Mouse (Mus musculus): Measurements from ENCODE around the gene 4930519G04Rik. TPM values are rescaled to one million over a fixed set of nuclear protein-coding genes. Genes with fewer than 3 reads are reported as not detected.
"Not testable (repeated sequence)": the region's sequence is repeated elsewhere in the genome, so short reads cannot be mapped to it uniquely, and the experiment has no call there.

The 4930519G04Rik gene
- total RNA-seq, 2 experiments from 2014 or later = not detected

GRCm38 (mm10) chr5:114914855-114915254, 61.4 kb downstream of the 4930519G04Rik start:
- DNase-seq = no peak

GRCm38 (mm10) chr5:114915854-114916253, 62.4 kb downstream of the 4930519G04Rik start:
- DNase-seq = no peak

GRCm38 (mm10) chr5:114916777-114917176, 63.3 kb downstream of the 4930519G04Rik start:
- no peak for DNase-seq

- DNase-seq = not testable (repeated sequence)
Observed at GRCm38 (mm10) chr5:114917357-114917756, 63.9 kb downstream of the 4930519G04Rik start.

GRCm38 (mm10) chr5:114921551-114922365, 68.3 kb downstream of the 4930519G04Rik start:
- no peak for DNase-seq

GRCm38 (mm10) chr5:114922366-114922731, 68.9 kb downstream of the 4930519G04Rik start:
- no peak for DNase-seq

GRCm38 (mm10) chr5:114922998-114923473, 69.6 kb downstream of the 4930519G04Rik start, which contains the start of gene Oasl1:
Gene Oasl1, plus strand, starts transcription at chr5:114923240.
- no peak for DNase-seq

- no peak for DNase-seq
Observed at GRCm38 (mm10) chr5:114926153-114926684, 72.8 kb downstream of the 4930519G04Rik start.

- DNase-seq = no peak
Observed at GRCm38 (mm10) chr5:114926753-114927152, 73.3 kb downstream of the 4930519G04Rik start.

- no peak for DNase-seq
Observed at GRCm38 (mm10) chr5:114931626-114932025, 78.2 kb downstream of the 4930519G04Rik start.

GRCm38 (mm10) chr5:114933206-114933605, 79.7 kb downstream of the 4930519G04Rik start:
- DNase-seq = no peak

Small RNA genes lying within 50 kb of the gene (microRNA-seq; reads per million reads assigned to microRNA genes)
- gene Mir6240 = 2.7 to 5.1 reads per million in 2 experiments

Other genes starting within 250 kb of the 4930519G04Rik start
- gene Trpv4, start 195.2 kb upstream of the 4930519G04Rik start, total RNA-seq (2021) = 1 to 10 TPM; 1.2 to 2.0 TPM
- gene Gltp, start 162.7 kb upstream of the 4930519G04Rik start, total RNA-seq (2021) = 10 to 100 TPM; 27.9 to 33.4 TPM
- 10 to 100 TPM; 12.0 to 13.8 TPM for gene Tchp, start 145.9 kb upstream of the 4930519G04Rik start, total RNA-seq (2021)
- 10 to 100 TPM; 37.2 to 47.9 TPM for gene Ankrd13a, start 79.0 kb upstream of the 4930519G04Rik start, total RNA-seq (2021)
- 10 to 100 TPM; 42.4 to 45.4 TPM for gene Git2, start 78.1 kb upstream of the 4930519G04Rik start, total RNA-seq (2021)
- 100 to 1,000 TPM; 156 to 157 TPM for gene 1500011B03Rik, start 30.2 kb upstream of the 4930519G04Rik start, total RNA-seq (2021)
- under 1 TPM; 0.72 to 0.76 TPM for gene Gm9936, start 5.0 kb downstream of the 4930519G04Rik start, total RNA-seq (2021)
- 1 to 10 TPM; 1.4 to 2.4 TPM for gene Oasl2, start 43.3 kb downstream of the 4930519G04Rik start, total RNA-seq (2021)
- not detected for gene Oasl1, start 69.6 kb downstream of the 4930519G04Rik start, total RNA-seq (2021)
- gene 2210016L21Rik, start 88.5 kb downstream of the 4930519G04Rik start, total RNA-seq (2021) = 100 to 1,000 TPM; 185 to 227 TPM
- gene Hnf1a, start 117.4 kb downstream of the 4930519G04Rik start, total RNA-seq (2021) = not detected
- gene Sppl3, start 157.5 kb downstream of the 4930519G04Rik start, total RNA-seq (2021) = 10 to 100 TPM; 80.5 to 81.7 TPM
- not detected for gene Gm10401, start 244.6 kb downstream of the 4930519G04Rik start, total RNA-seq (2021)

All from layer of hippocampus, postnatal 36 days (tissue).